Mouse (Mus musculus): Measurements from ENCODE around the gene Smtn. TPM values are rescaled to one million over a fixed set of nuclear protein-coding genes. Genes with fewer than 3 reads are reported as not detected.

Smtn gene
- polyA plus RNA-seq, 1 experiment from 2014 or later: 18.2 TPM

GRCm38 (mm10) chr11:3534956-3535355 is 5.5 kb downstream of the Smtn start:
- Histone ChIP-seq H3K9me3 (replicated peaks) (no peaks in the 10 kb centered on the region), H3K9ac (no peak overlapping the region), H3K4me1 (peaks cover 46% of the 10 kb centered on the region), H3K27ac (peak overlapping the region; percentile 74; the same call in 1 of the 2 replicates), H3K4me3 (peak overlapping the region; percentile 58), H3K27me3 (replicated peaks) (no peaks in the 10 kb centered on the region), H3K4me2 (peak overlapping the region; percentile 90), H3K36me3 (peaks cover 37% of the 10 kb centered on the region)
- ATAC-seq: no peak
- 14% methylated on average over 8 of the region's 8 CpGs for WGBS (ENCODE audit: insufficient replicate concordance)

DNA sequence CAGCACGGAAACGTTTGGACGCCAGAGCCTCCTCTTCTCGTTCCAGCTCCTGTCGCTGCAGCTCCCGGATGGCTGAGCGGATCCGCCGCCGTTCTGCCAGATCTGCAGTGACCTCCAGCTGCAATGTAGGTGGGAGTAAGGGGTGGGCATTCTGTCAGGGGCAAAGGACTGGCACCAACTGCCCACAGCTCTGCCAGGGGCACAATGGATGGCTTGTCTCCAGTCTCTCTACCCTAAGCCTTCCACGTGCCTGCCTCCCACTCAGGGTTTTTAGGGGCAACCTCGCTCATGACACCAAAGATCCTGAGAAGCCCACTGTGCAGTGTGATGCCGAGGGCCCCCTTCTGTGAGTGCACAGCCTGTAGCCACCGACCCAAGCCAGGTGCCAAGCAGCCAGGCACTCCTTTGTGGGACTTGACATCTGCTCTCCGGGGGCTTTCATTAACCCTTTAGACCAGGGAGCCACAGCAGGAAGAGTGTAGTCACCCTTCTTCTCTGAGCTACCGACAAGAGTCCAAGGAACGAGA is 6.9 kb downstream of the Smtn start:
- no peak overlapping the region for H3K27ac ChIP-seq
- H3K4me3 ChIP-seq: no peak overlapping the region
- 77% methylated on average over 17 of the region's 17 CpGs for WGBS (ENCODE audit: insufficient replicate concordance)
- H3K9ac ChIP-seq: no peak overlapping the region
- H3K4me2 ChIP-seq: no peak overlapping the region
- no peaks in the 10 kb centered on the region for H3K27me3 ChIP-seq (replicated peaks)
- peaks cover 37% of the 10 kb centered on the region for H3K4me1 ChIP-seq
- peaks cover 52% of the 10 kb centered on the region for H3K36me3 ChIP-seq
- ATAC-seq: no peak
- no peaks in the 10 kb centered on the region for H3K9me3 ChIP-seq (replicated peaks)

- WGBS (ENCODE audit: insufficient replicate concordance): 74% methylated on average over 16 of the region's 16 CpGs
- H3K27ac ChIP-seq: no peak overlapping the region
- peaks cover 63% of the 10 kb centered on the region for H3K36me3 ChIP-seq
- H3K9ac ChIP-seq: no peak overlapping the region
- no peaks in the 10 kb centered on the region for H3K9me3 ChIP-seq (replicated peaks)
- H3K4me1 ChIP-seq: peaks cover 27% of the 10 kb centered on the region
- H3K4me2 ChIP-seq: no peak overlapping the region
- no peak for ATAC-seq
- no peak overlapping the region for H3K4me3 ChIP-seq
- no peaks in the 10 kb centered on the region for H3K27me3 ChIP-seq (replicated peaks)
Measured at GRCm38 (mm10) chr11:3532101-3532931, 8.1 kb downstream of the Smtn start.

DNA sequence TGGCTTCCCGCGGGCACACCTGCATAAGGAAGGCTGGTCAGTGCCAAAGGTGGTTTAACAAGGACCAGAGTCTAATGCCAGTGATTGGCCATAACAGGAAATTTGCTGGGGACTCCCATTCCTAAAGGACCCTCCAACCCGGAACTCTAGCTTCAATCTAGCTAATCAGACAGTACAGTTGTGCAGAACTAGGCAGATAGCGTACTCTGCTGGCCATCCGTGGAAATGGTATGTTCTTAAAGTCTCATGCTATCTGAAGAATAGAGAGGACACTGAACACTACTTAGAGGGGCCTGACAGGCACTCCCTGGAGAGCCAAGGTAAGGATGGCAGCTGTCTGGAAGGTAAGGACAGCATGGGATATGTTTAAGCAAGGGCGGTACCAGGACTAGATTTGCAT is 8.8 kb downstream of the Smtn start:
- no peaks in the 10 kb centered on the region for H3K27me3 ChIP-seq (replicated peaks)
- no peak overlapping the region for H3K9ac ChIP-seq
- no peaks in the 10 kb centered on the region for H3K9me3 ChIP-seq (replicated peaks)
- no peak for ATAC-seq
- H3K4me2 ChIP-seq: no peak overlapping the region
- peaks cover 20% of the 10 kb centered on the region for H3K4me1 ChIP-seq
- H3K4me3 ChIP-seq: no peak overlapping the region
- peaks cover 67% of the 10 kb centered on the region for H3K36me3 ChIP-seq
- 75% methylated on average over 6 of the region's 6 CpGs for WGBS (ENCODE audit: insufficient replicate concordance)
- no peak overlapping the region for H3K27ac ChIP-seq

GRCm38 (mm10) chr11:3530731-3531130 is 9.7 kb downstream of the Smtn start:
- no peaks in the 10 kb centered on the region for H3K9me3 ChIP-seq (replicated peaks)
- no peak overlapping the region for H3K4me3 ChIP-seq
- H3K27ac ChIP-seq: no peak overlapping the region
- WGBS (ENCODE audit: insufficient replicate concordance): 71% methylated on average over 3 of the region's 3 CpGs
- H3K4me1 ChIP-seq: peaks cover 11% of the 10 kb centered on the region
- H3K9ac ChIP-seq: no peak overlapping the region
- H3K27me3 ChIP-seq (replicated peaks): no peaks in the 10 kb centered on the region
- no peak overlapping the region for H3K4me2 ChIP-seq
- H3K36me3 ChIP-seq: peaks cover 76% of the 10 kb centered on the region
- ATAC-seq: no peak

GRCm38 (mm10) chr11:3529476-3530252 is 10.7 kb downstream of the Smtn start:
- Histone ChIP-seq H3K27me3 (replicated peaks) (no peaks in the 10 kb centered on the region), H3K4me3 (no peak overlapping the region), H3K36me3 (peaks cover 86% of the 10 kb centered on the region), H3K4me2 (no peak overlapping the region), H3K4me1 (peaks cover 1% of the 10 kb centered on the region; the same call in 1 of the 2 replicates), H3K9ac (no peak overlapping the region), H3K9me3 (replicated peaks) (no peaks in the 10 kb centered on the region), H3K27ac (no peak overlapping the region)
- no peak for ATAC-seq
- WGBS (ENCODE audit: insufficient replicate concordance): 65% methylated on average over 20 of the region's 20 CpGs

DNA sequence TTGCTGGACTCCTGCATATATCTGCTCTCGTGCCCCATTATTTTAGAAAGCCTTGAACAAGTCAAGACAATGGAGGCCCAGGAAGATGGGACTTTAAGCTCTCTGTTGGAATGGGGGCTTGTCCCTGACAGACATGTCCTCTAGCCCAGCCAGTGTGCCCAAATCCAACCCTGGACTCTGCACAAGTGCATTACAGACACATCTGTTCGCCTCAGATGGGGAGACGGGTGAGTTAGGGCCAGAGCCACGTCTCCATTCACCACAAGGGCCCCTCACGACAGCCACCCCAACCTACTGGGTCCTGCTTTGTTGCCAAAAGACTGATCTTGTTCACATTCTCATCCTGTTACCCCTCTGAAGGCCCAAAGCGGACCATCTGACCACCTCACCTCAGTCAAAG is 12.2 kb downstream of the Smtn start:
- Histone ChIP-seq H3K9ac (no peak overlapping the region), H3K4me1 (no peaks in the 10 kb centered on the region), H3K27ac (no peak overlapping the region), H3K4me3 (no peak overlapping the region), H3K27me3 (replicated peaks) (no peaks in the 10 kb centered on the region), H3K4me2 (no peak overlapping the region), H3K36me3 (peaks cover 97% of the 10 kb centered on the region), H3K9me3 (replicated peaks) (no peaks in the 10 kb centered on the region)
- ATAC-seq: no peak
- WGBS (ENCODE audit: insufficient replicate concordance): 64% methylated on average over 6 of the region's 6 CpGs

DNA sequence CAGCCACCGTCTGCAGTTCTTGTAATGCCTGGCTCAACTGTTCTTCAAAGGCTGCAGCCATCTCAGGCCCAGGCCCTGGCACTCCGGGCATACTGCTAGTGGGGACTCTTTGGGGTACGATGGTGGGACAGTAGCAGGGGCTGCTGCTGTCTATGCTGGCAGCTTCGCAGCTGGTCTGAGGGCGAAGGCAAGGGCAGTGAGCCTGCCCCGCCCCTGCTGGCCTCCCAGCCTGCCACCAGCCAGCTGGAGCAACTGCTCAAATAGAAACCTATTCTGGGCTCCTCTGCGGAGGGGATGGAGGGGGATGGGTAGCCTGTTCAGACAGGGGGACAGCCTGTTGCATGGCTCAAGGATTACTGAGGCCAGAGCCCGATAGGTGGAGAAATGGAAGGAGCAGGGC is 12.6 kb downstream of the Smtn start:
- ATAC-seq: no peak
- Histone ChIP-seq H3K4me2 (no peak overlapping the region), H3K9me3 (replicated peaks) (no peaks in the 10 kb centered on the region), H3K9ac (no peak overlapping the region), H3K4me1 (no peaks in the 10 kb centered on the region), H3K4me3 (no peak overlapping the region), H3K27ac (no peak overlapping the region), H3K27me3 (replicated peaks) (no peaks in the 10 kb centered on the region), H3K36me3 (peaks cover 97% of the 10 kb centered on the region)
- 70% methylated on average over 8 of the region's 8 CpGs for WGBS (ENCODE audit: insufficient replicate concordance)

DNA sequence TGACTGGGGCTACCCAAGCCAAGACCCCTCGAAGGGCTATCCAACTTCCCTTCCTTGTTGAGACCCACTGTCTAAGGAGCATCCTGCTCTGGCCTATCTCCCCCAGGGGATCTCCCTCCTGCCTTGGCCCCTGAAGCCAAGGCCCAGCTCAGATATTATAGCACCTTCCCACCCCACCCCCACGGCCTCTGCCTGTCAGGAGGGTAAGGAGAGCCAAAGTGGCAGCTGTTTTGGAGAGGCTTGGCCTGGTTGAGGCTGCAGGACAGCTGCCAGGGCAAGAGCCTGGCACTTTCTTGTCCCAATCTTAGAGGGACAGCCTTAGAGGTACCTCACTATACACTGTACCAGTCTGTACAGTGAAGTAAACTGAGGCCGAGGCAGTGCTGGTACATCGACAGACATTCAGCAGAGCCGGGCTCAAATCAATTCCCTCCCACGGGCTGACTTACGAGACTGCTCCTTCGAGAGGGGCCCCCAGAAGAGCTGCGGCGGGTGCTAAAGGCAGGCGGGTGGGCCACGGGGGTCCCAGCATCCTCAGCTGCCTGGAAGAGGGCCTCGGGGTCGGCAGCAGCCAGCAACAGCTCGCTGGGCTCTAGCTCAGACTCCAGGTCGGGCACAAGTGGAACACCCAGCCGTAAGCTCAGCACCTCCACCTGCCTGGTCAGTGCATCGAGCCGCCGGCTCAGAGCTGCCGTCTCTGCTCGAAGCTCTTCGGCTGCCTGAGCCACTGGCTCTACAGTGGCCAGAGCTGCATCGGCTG is 13.3 kb downstream of the Smtn start:
- Histone ChIP-seq H3K9ac (no peak overlapping the region), H3K36me3 (peaks cover 97% of the 10 kb centered on the region), H3K4me2 (no peak overlapping the region), H3K27ac (no peak overlapping the region), H3K9me3 (replicated peaks) (no peaks in the 10 kb centered on the region), H3K27me3 (replicated peaks) (no peaks in the 10 kb centered on the region), H3K4me3 (no peak overlapping the region), H3K4me1 (no peaks in the 10 kb centered on the region)
- no peak for ATAC-seq
- WGBS (ENCODE audit: insufficient replicate concordance): 79% methylated on average over 24 of the region's 24 CpGs

- H3K9ac ChIP-seq: no peak overlapping the region
- H3K4me1 ChIP-seq: no peaks in the 10 kb centered on the region
- H3K4me2 ChIP-seq: no peak overlapping the region
- ATAC-seq: no peak
- WGBS (ENCODE audit: insufficient replicate concordance): 78% methylated on average over 9 of the region's 9 CpGs
- H3K27me3 ChIP-seq (replicated peaks): no peaks in the 10 kb centered on the region
- H3K4me3 ChIP-seq: no peak overlapping the region
- H3K9me3 ChIP-seq (replicated peaks): no peaks in the 10 kb centered on the region
- peaks cover 97% of the 10 kb centered on the region for H3K36me3 ChIP-seq
- H3K27ac ChIP-seq: no peak overlapping the region
Measured at GRCm38 (mm10) chr11:3526207-3526606, 14.2 kb downstream of the Smtn start.

DNA sequence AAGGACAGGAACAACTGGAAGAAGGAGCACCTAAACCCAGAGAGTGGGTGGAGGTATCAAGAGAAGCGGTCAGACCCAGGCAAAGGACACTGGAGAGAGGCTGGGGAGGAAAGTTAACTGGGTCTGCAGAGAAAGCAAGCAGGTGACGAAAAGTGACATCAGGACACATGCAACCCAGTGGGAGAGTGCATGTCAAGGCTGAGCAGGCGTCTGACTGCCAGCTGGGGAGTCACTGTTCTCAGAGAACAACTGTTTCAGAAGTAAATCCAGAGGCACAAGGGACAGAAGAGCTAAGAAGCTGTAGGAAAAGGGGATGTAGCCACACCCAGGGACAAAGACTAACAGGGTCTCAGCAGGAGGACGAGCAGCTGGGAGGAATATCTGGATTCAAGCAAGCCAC is 14.9 kb downstream of the Smtn start:
- no peak overlapping the region for H3K27ac ChIP-seq
- no peaks in the 10 kb centered on the region for H3K4me1 ChIP-seq
- H3K36me3 ChIP-seq: peaks cover 97% of the 10 kb centered on the region
- no peak overlapping the region for H3K9ac ChIP-seq
- no peaks in the 10 kb centered on the region for H3K27me3 ChIP-seq (replicated peaks)
- ATAC-seq: no peak
- no peak overlapping the region for H3K4me2 ChIP-seq
- WGBS (ENCODE audit: insufficient replicate concordance): 64% methylated on average over 4 of the region's 4 CpGs
- H3K4me3 ChIP-seq: no peak overlapping the region
- H3K9me3 ChIP-seq (replicated peaks): no peaks in the 10 kb centered on the region
